Mouse (Mus musculus) midbrain, postnatal 0 days (tissue): ENCODE measurements around the gene Pramef17. TPM values are rescaled to one million over a fixed set of nuclear protein-coding genes. Genes with fewer than 3 reads are reported as not detected.

Experiments
- polyA plus RNA-seq: library from polyadenylated mRNA; unstranded; fragments of >200 nt; fragmentation: Nextera tagmentation; extraction: Ambion mirVana; gene quantifications from 2 replicates; pipeline ENCODE4 v1.2.1, GENCODE M21; 2015
- total RNA-seq: library from RNA; depleted of rRNA; stranded (reverse); fragments of >200 nt; gene quantifications from 2 replicates; pipeline ENCODE4 v1.2.3, GENCODE M21; 2014; rRNA removed

Gene Pramef17
- total and polyA plus RNA-seq, 2 experiments from 2014 or later: not detected

Other genes with a start within 250 kb of the Pramef17 start
- not detected in 2 replicates for gene Gm13023, start 205.0 kb downstream of the Pramef17 start, total RNA-seq
- gene Gm13023, start 205.0 kb downstream of the Pramef17 start, polyA plus RNA-seq: not detected in 2 replicates
- not detected in 2 replicates for gene Gm13084, start 178.3 kb downstream of the Pramef17 start, total RNA-seq
- gene Gm13084, start 178.3 kb downstream of the Pramef17 start, polyA plus RNA-seq: not detected in 2 replicates
- not detected in 2 replicates for gene Gm13103, start 147.9 kb downstream of the Pramef17 start, total RNA-seq
- gene Gm13103, start 147.9 kb downstream of the Pramef17 start, polyA plus RNA-seq: not detected in 2 replicates
- gene Pramef6, start 94.0 kb downstream of the Pramef17 start, total RNA-seq: not detected in 2 replicates
- not detected in 2 replicates for gene Pramef6, start 94.0 kb downstream of the Pramef17 start, polyA plus RNA-seq
- gene Pramef25, start 43.4 kb downstream of the Pramef17 start, total RNA-seq: not detected in 2 replicates
- gene Pramef25, start 43.4 kb downstream of the Pramef17 start, polyA plus RNA-seq: not detected in 2 replicates
- gene Gm13101, start 27.4 kb downstream of the Pramef17 start, total RNA-seq: not detected in 2 replicates
- gene Gm13101, start 27.4 kb downstream of the Pramef17 start, polyA plus RNA-seq: not detected in 2 replicates
- gene Pramel4, start 64.8 kb upstream of the Pramef17 start, total RNA-seq: not detected in 2 replicates
- gene Pramel4, start 64.8 kb upstream of the Pramef17 start, polyA plus RNA-seq: not detected in 2 replicates
- not detected in 2 replicates for gene Gm13102, start 112.1 kb upstream of the Pramef17 start, total RNA-seq
- not detected in 2 replicates for gene Gm13102, start 112.1 kb upstream of the Pramef17 start, polyA plus RNA-seq
- not detected in 2 replicates for gene Oog3, start 168.3 kb upstream of the Pramef17 start, total RNA-seq
- not detected in 2 replicates for gene Oog3, start 168.3 kb upstream of the Pramef17 start, polyA plus RNA-seq
- gene Oog2, start 196.3 kb upstream of the Pramef17 start, total RNA-seq: not detected in 2 replicates
- gene Oog2, start 196.3 kb upstream of the Pramef17 start, polyA plus RNA-seq: not detected in 2 replicates
- gene C87977, start 218.9 kb upstream of the Pramef17 start, total RNA-seq: not detected in 2 replicates
- gene C87977, start 218.9 kb upstream of the Pramef17 start, polyA plus RNA-seq: not detected in 2 replicates